Mouse (Mus musculus): ENCODE results near the gene Prdm10. TPM values are rescaled to one million over a fixed set of nuclear protein-coding genes. Genes with fewer than 3 reads are reported as not detected.
A peak's percentile ranks its signal among the peaks of the same experiment; 100 is the strongest.

Gene Prdm10
- total and polyA plus RNA-seq, 3 experiments, result 4.8 to 5.4 (median 5.1) TPM

DNA sequence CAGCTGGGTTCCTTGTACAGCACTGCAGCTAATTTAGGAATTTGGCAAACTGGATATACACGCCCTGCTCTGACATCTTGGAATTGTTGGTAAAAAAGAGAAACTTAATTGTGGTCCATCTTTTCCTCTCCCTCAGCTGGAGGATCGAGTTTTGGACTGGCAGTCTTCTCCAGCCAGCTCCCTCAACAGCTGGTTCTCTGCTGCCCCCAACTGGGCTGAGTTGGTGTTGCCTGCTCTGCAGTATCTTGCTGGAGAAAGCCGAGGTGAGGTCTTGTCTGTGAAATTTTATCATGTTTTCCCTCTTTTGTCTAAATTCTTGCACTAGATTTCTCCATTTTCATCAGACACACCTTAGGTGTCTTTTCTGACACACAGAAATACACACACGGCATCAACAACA is 120.1 kb downstream of the Prdm10 start:
- TF ChIP-seq EP300 (IDR thresholded peaks at IDR 0.05; ENCODE audit: insufficient read depth, low read depth, low read length) (0 out of 2 replicates have a peak, but pooled peaks have one; percentile 24), CTCF (IDR thresholded peaks at IDR 0.05) (peak; percentile 92), POLR2A (IDR thresholded peaks at IDR 0.05; ENCODE audit: insufficient read depth, low read depth, low read length) (no peak)
- peak; percentile 41 to 80 for DNase-seq
- intact Hi-C loops (cut with DNase I), result loop anchor here (5.0 to 10.0 kb wide), 2 partner anchors 144 to 248 kb away; no protein-coding TSS in a partner anchor
- Histone ChIP-seq H3K27ac (no peak overlapping the region), H3K27me3 (ENCODE audit: control insufficient read depth, insufficient read depth, low read length) (no peaks in the 10 kb centered on the region), H3K36me3 (ENCODE audit: control insufficient read depth, insufficient read depth, low read length) (no peaks in the 10 kb centered on the region), H3K4me1 (ENCODE audit: control insufficient read depth, insufficient read depth, low read length) (no peaks in the 10 kb centered on the region), H3K4me3 (no peak overlapping the region), H3K9ac (ENCODE audit: low read depth, low read length) (no peak overlapping the region), H3K79me2 (replicated peaks; ENCODE audit: control insufficient read depth, insufficient read depth, low read length) (no peaks in the 10 kb centered on the region)
- WGBS, result 39% methylated on average over 4 of the region's 4 CpGs

GRCm38 (mm10) chr9:31404311-31404710 is 124.0 kb downstream of the Prdm10 start:
- 88% methylated on average over 2 of the region's 2 CpGs for WGBS
- intact Hi-C loops (cut with DNase I), result loop anchor here (5.0 to 10.0 kb wide), 2 partner anchors 140 to 252 kb away; no protein-coding TSS in a partner anchor
- no peaks in the 10 kb centered on the region for H3K4me1 ChIP-seq (ENCODE audit: control insufficient read depth, insufficient read depth, low read length)

DNA sequence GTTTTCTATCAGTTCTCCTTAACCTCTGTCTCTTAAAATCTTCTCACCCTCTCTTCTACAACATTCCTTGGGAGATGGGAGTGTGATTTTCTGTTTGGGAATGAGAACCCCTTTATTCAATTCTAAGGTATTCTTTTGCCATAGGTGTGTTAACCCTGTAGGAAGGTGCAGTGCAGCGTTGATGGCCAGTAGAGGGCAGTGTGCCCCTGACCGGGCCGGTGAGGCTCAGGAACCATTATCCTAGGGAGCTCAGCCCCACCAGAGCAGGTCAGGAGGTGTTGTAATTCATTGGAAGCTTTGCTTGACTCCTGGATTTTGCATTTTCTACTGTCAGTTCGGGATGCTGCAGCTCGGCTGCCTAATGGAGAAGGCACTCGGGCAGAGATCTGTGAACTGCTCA is 124.9 kb downstream of the Prdm10 start:
- Histone ChIP-seq H3K36me3 (ENCODE audit: control insufficient read depth, insufficient read depth, low read length) (no peaks in the 10 kb centered on the region), H3K4me1 (ENCODE audit: control insufficient read depth, insufficient read depth, low read length) (no peaks in the 10 kb centered on the region), H3K9ac (ENCODE audit: low read depth, low read length) (no peak overlapping the region), H3K27me3 (ENCODE audit: control insufficient read depth, insufficient read depth, low read length) (no peaks in the 10 kb centered on the region), H3K27ac (no peak overlapping the region), H3K79me2 (replicated peaks; ENCODE audit: control insufficient read depth, insufficient read depth, low read length) (no peaks in the 10 kb centered on the region), H3K4me3 (no peak overlapping the region)
- TF ChIP-seq CTCF (IDR thresholded peaks at IDR 0.05) (peak; percentile 81), EP300 (IDR thresholded peaks at IDR 0.05; ENCODE audit: insufficient read depth, low read depth, low read length) (no peak)
- 67% methylated on average over 6 of the region's 6 CpGs for WGBS
- no peak for DNase-seq
- intact Hi-C loops (cut with DNase I), result loop anchor here (10.0 kb wide), 1 partner anchor 140 kb away; no protein-coding TSS in a partner anchor

More at GRCm38 (mm10) chr9:31404311-31404710, 124.0 kb downstream of the Prdm10 start:
- TF ChIP-seq EP300 (IDR thresholded peaks at IDR 0.05; ENCODE audit: insufficient read depth, low read depth, low read length), result no peak
- Histone ChIP-seq H3K79me2 (replicated peaks; ENCODE audit: control insufficient read depth, insufficient read depth, low read length) (no peaks in the 10 kb centered on the region), H3K9ac (ENCODE audit: low read depth, low read length) (no peak overlapping the region), H3K36me3 (ENCODE audit: control insufficient read depth, insufficient read depth, low read length) (no peaks in the 10 kb centered on the region), H3K27ac (no peak overlapping the region), H3K27me3 (ENCODE audit: control insufficient read depth, insufficient read depth, low read length) (no peaks in the 10 kb centered on the region), H3K4me3 (no peak overlapping the region)
- DNase-seq, result no peak

DNA sequence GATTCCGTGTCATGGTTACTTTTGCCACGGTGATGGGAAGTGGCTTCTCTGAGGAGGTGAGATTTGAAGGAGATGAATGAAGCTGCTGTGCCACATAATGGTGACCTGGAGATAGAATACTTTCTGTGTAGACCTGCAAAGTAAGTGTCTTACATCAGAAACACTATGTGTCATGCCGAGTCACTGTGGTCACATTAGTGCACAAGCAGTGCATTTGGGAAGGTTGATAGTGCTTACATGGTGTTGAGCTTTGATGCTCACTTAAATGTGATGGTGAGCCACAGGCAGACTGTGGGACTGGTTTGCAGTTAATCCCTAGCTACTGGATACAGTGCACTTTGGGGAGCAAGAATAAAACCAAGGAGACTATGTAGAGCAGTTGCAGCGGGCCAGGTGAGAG is 131.8 kb downstream of the Prdm10 start:
- no peak for DNase-seq
- no peak overlapping the region for H3K4me3 ChIP-seq
- 88% methylated on average over 4 of the region's 4 CpGs for WGBS
- H3K79me2 ChIP-seq (replicated peaks; ENCODE audit: control insufficient read depth, insufficient read depth, low read length), result no peaks in the 10 kb centered on the region
- no peaks in the 10 kb centered on the region for H3K4me1 ChIP-seq (ENCODE audit: control insufficient read depth, insufficient read depth, low read length)
- H3K27ac ChIP-seq, result no peak overlapping the region
- intact Hi-C loops (cut with DNase I), result no loop called here
- no peak overlapping the region for H3K9ac ChIP-seq (ENCODE audit: low read depth, low read length)
- H3K36me3 ChIP-seq (ENCODE audit: control insufficient read depth, insufficient read depth, low read length), result peaks cover 3% of the 10 kb centered on the region
- no peak for TF ChIP-seq POLR2A (IDR thresholded peaks at IDR 0.05; ENCODE audit: insufficient read depth, low read depth, low read length)
- no peak for TF ChIP-seq CTCF (IDR thresholded peaks at IDR 0.05)
- no peak for TF ChIP-seq EP300 (IDR thresholded peaks at IDR 0.05; ENCODE audit: insufficient read depth, low read depth, low read length)
- H3K27me3 ChIP-seq (ENCODE audit: control insufficient read depth, insufficient read depth, low read length), result no peaks in the 10 kb centered on the region

DNA sequence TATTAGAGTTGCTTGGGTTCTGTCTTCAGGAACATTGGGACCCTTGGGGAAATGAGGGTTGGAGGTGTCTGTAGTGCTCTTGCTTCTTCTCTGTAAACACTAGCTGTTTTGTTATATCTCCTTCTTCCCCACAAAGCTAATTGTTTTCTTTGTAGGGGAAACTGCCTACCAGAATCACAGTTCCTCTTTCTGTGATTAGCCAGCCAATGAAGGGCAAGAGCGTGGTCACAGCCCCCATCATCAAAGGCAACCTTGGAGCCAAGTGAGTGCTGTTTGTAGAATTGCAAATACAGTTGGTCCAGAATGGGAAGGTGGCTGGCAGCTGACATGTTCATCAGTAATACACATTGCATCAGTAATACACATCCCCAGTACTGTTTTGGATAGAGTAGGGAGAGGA is 138.5 kb downstream of the Prdm10 start:
- H3K4me3 ChIP-seq, result no peak overlapping the region

GRCm38 (mm10) chr9:31422143-31422542 is 141.8 kb downstream of the Prdm10 start:
- Histone ChIP-seq H3K4me3 (no peak overlapping the region), H3K79me2 (replicated peaks; ENCODE audit: control insufficient read depth, insufficient read depth, low read length) (no peaks in the 10 kb centered on the region), H3K27me3 (ENCODE audit: control insufficient read depth, insufficient read depth, low read length) (no peaks in the 10 kb centered on the region), H3K9ac (ENCODE audit: low read depth, low read length) (no peak overlapping the region), H3K36me3 (ENCODE audit: control insufficient read depth, insufficient read depth, low read length) (no peaks in the 10 kb centered on the region), H3K27ac (no peak overlapping the region), H3K4me1 (ENCODE audit: control insufficient read depth, insufficient read depth, low read length) (no peaks in the 10 kb centered on the region)
- WGBS, result 78% methylated on average over 5 of the region's 5 CpGs
- DNase-seq, result no peak
- intact Hi-C loops (cut with DNase I), result no loop called here
- no peak for TF ChIP-seq CTCF (IDR thresholded peaks at IDR 0.05)
- TF ChIP-seq EP300 (IDR thresholded peaks at IDR 0.05; ENCODE audit: insufficient read depth, low read depth, low read length), result no peak
- TF ChIP-seq POLR2A (IDR thresholded peaks at IDR 0.05; ENCODE audit: insufficient read depth, low read depth, low read length), result no peak

More for the DNA sequence above, 138.5 kb downstream of the Prdm10 start:
- intact Hi-C loops (cut with DNase I), result no loop called here
- Histone ChIP-seq H3K4me1 (ENCODE audit: control insufficient read depth, insufficient read depth, low read length) (no peaks in the 10 kb centered on the region), H3K36me3 (ENCODE audit: control insufficient read depth, insufficient read depth, low read length) (peaks cover 3% of the 10 kb centered on the region), H3K27ac (no peak overlapping the region), H3K27me3 (ENCODE audit: control insufficient read depth, insufficient read depth, low read length) (no peaks in the 10 kb centered on the region), H3K79me2 (replicated peaks; ENCODE audit: control insufficient read depth, insufficient read depth, low read length) (no peaks in the 10 kb centered on the region), H3K9ac (ENCODE audit: low read depth, low read length) (no peak overlapping the region)
- DNase-seq, result no peak
- TF ChIP-seq POLR2A (IDR thresholded peaks at IDR 0.05; ENCODE audit: insufficient read depth, low read depth, low read length) (no peak), EP300 (IDR thresholded peaks at IDR 0.05; ENCODE audit: insufficient read depth, low read depth, low read length) (no peak), CTCF (IDR thresholded peaks at IDR 0.05) (no peak)
- WGBS, result 81% methylated on average over 1 of the region's 1 CpGs

Measured in heart, adult 2 months (tissue).